Mouse (Mus musculus) forebrain, embryonic 14.5 days (tissue): ENCODE data around the gene Fnip1. TPM values are rescaled to one million over a fixed set of nuclear protein-coding genes. Genes with fewer than 3 reads are reported as not detected.

Experiments used
- ATAC-seq: fragments of 200-750 bp; cut with Nextera tagmentation; 2 replicates; pipeline ENCODE4 v1.8.0; 2017; ENCODE audit warnings: mild to moderate bottlenecking, moderate library complexity
- DNase-seq: peaks from one replicate; pipeline ENCODE4 v3.0.0-alpha.2; 2015; ENCODE audit warnings: low spot score
- H3K27ac ChIP-seq: fragments of 300-500 bp; sonication (generic); 2 replicates; pipeline ENCODE4 v1.5.1; 2014; ENCODE audit warnings: low read depth, mild to moderate bottlenecking, control low read depth, low read length, moderate library complexity
- H3K27me3 ChIP-seq: fragments of 300-500 bp; sonication (generic); replicated peaks from 2 replicates; pipeline ENCODE4 v1.6.1; 2014; ENCODE audit warnings: low read length, control low read depth, mixed read lengths; ENCODE audit not compliant: control insufficient read depth, insufficient read depth
- H3K36me3 ChIP-seq: fragments of 300-500 bp; sonication (generic); 2 replicates; pipeline ENCODE4 v1.6.1; 2014; ENCODE audit warnings: low read length, control low read depth; ENCODE audit not compliant: control insufficient read depth, insufficient read depth
- H3K4me1 ChIP-seq: fragments of 300-500 bp; sonication (generic); 2 replicates; pipeline ENCODE4 v1.6.1; 2014; ENCODE audit warnings: antibody characterized with exemption, low read length, control low read depth; ENCODE audit not compliant: control insufficient read depth, insufficient read depth
- H3K4me2 ChIP-seq: fragments of 300-500 bp; sonication (generic); 2 replicates; pipeline ENCODE4 v1.6.1; 2014; ENCODE audit warnings: mild to moderate bottlenecking, control low read depth, low read length
- H3K4me3 ChIP-seq: fragments of 300-500 bp; sonication (generic); 2 replicates; pipeline ENCODE4 v1.5.1; 2014; ENCODE audit warnings: low read depth, low read length, control low read depth
- H3K9ac ChIP-seq: fragments of 300-500 bp; sonication (generic); 2 replicates; pipeline ENCODE4 v1.6.1; 2014; ENCODE audit warnings: mild to moderate bottlenecking, low read length, control low read depth, moderate library complexity
- H3K9me3 ChIP-seq: fragments of 300-500 bp; sonication (generic); replicated peaks from 2 replicates; pipeline ENCODE4 v1.6.1; 2016; ENCODE audit warnings: low read length, control low read depth, mixed read lengths; ENCODE audit not compliant: control insufficient read depth
- WGBS: fragments of 180-500 bp; shearing (Covaris S2); extraction: QIAGEN DNeasy Blood & Tissue Kit; methylation state at CpG from one replicate; pipeline ENCODE4 v1.1.7; 2014; 5-methylcytosine and 5-hydroxymethylcytosine counted together
- polyA plus RNA-seq: library from polyadenylated mRNA; unstranded; fragments of >200 nt; fragmentation: Nextera tagmentation; extraction: Ambion mirVana; gene quantifications from 2 replicates; pipeline ENCODE4 v1.2.1, GENCODE M21; 2014

Gene Fnip1
- polyA plus RNA-seq, 1 experiment from 2014 or later = 13.0 TPM

DNA sequence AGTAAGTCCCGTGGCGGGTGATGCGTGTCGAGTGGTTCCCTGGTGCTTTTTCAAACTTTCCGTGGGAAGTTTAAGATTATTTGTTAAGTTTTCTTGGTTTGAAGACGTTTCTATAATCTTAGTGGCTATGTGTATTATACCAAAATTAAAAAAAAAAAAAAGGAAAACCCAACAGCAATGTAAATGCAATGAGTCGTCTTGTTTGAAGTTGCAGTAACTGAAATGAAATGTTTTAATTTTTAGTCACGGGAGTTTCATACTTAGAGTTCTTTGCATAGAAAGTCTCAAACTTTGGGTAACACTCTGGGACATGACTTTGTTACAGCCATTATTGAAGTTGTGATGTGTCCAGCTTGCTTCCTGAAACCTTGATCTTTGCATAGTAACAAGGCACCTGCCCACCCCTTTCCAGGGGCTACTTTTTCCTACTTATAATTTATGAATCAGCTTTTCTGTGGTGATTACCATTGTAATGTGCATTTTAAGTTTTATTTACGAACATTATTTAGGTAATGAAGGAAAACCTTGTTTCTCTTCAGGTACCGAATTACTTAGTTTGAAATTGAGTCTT lies 85.5 kb downstream of the Fnip1 start:
- no peaks in the 10 kb centered on the region for H3K36me3 ChIP-seq
- no peaks in the 10 kb centered on the region for H3K9me3 ChIP-seq
- H3K4me3 ChIP-seq = peak overlapping the region; percentile 90
- 0 out of 2 replicates have a peak overlapping the region, but pooled peaks have one; percentile 91 for H3K27ac ChIP-seq
- H3K4me1 ChIP-seq = peaks cover 14% of the 10 kb centered on the region
- H3K9ac ChIP-seq = peak overlapping the region; percentile 86
- H3K4me2 ChIP-seq = peak overlapping the region; percentile 68
- DNase-seq (no peak), ATAC-seq (no peak)
- WGBS = 16% methylated on average over 10 of the region's 10 CpGs
- H3K27me3 ChIP-seq = no peaks in the 10 kb centered on the region

DNA sequence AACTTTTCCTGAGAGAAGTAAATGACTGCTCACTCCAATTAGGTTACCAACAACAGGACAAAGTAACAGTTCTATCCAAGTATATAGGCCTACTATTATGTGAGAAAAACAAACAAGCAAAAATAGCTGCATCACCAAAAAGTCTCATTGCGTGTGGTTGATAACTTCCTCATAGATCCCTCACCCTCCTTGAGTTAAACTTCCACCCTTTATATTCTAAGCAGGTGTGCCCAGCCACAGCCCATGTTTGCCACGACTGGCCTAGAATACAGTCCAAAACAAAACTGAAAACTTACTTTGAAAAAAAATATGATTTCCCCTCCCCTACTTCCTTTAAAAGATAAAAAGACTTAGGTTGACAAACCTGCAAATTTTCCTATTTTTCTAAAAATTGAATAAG lies 90.0 kb downstream of the Fnip1 start:
- H3K27ac ChIP-seq = no peak overlapping the region
- DNase-seq (no peak), ATAC-seq (no peak)
- no peak overlapping the region for H3K4me3 ChIP-seq
- no peaks in the 10 kb centered on the region for H3K36me3 ChIP-seq
- 91% methylated on average over 2 of the region's 2 CpGs for WGBS
- peaks cover 11% of the 10 kb centered on the region for H3K4me1 ChIP-seq
- no peaks in the 10 kb centered on the region for H3K9me3 ChIP-seq
- no peaks in the 10 kb centered on the region for H3K27me3 ChIP-seq
- H3K4me2 ChIP-seq = no peak overlapping the region
- H3K9ac ChIP-seq = no peak overlapping the region

DNA sequence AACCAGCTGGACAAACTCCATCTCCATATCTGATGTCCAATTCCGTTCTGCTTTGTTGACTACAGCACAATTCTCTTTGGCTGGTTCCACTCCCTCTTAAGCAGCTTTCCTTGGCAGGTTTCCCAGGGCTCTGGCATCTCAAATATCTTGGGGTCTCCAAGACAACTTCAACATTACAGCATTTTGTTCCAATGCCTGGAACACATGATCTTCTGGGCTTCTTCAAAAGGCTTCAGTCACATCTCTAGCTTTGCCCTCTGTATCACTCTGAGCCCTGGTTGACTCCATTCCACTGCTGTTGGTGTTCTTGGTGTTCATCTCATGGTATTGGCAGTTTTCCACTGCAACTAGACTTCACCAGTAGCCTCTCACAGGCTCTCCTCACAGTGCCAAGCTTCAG lies 92.4 kb downstream of the Fnip1 start:
- Histone ChIP-seq H3K9me3 (no peaks in the 10 kb centered on the region), H3K27me3 (no peaks in the 10 kb centered on the region), H3K27ac (no peak overlapping the region), H3K4me3 (no peak overlapping the region), H3K9ac (no peak overlapping the region), H3K4me1 (no peaks in the 10 kb centered on the region), H3K36me3 (no peaks in the 10 kb centered on the region), H3K4me2 (no peak overlapping the region)
- peak; percentile 41 for DNase-seq
- 56% methylated on average over 1 of the region's 1 CpGs for WGBS
- no peak for ATAC-seq

DNA sequence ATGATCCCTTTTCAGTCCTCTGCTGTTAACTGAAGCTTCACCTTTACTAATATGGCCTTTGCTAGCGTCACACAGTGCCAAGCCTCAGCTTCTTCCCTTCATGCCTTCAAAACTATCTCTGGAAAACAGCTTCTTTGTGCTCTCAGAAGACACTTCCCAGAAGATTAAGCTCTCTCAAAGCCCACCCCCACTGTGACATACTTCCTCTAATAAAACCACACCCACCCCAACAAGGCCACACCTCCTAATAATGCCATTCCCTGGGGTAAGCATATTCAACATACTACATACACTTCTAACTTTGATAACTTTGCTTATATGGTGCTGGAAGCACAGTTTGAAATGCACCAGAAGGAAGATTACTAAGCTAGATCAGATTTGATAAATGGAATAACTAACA lies 92.9 kb downstream of the Fnip1 start:
- Histone ChIP-seq H3K9ac (no peak overlapping the region), H3K4me3 (no peak overlapping the region), H3K36me3 (no peaks in the 10 kb centered on the region), H3K27me3 (no peaks in the 10 kb centered on the region), H3K9me3 (no peaks in the 10 kb centered on the region), H3K4me1 (no peaks in the 10 kb centered on the region), H3K27ac (no peak overlapping the region), H3K4me2 (no peak overlapping the region)
- DNase-seq (no peak), ATAC-seq (no peak)
- WGBS = 74% methylated on average over 1 of the region's 1 CpGs

- H3K9me3 ChIP-seq = no peaks in the 10 kb centered on the region
- peaks cover 3% of the 10 kb centered on the region; the same call in 1 of the 2 replicates for H3K4me1 ChIP-seq
- no peak overlapping the region for H3K27ac ChIP-seq
- DNase-seq = no peak
- no peaks in the 10 kb centered on the region for H3K27me3 ChIP-seq
- 95% methylated on average over 2 of the region's 2 CpGs for WGBS
- H3K4me3 ChIP-seq = no peak overlapping the region
- no peak overlapping the region for H3K9ac ChIP-seq
- ATAC-seq = no peak
- H3K4me2 ChIP-seq = no peak overlapping the region
- H3K36me3 ChIP-seq = no peaks in the 10 kb centered on the region
These were observed 95.8 kb downstream of the Fnip1 start for GRCm38 (mm10) chr11:54533834-54534233.

GRCm38 (mm10) chr11:54534871-54535270 lies 96.9 kb downstream of the Fnip1 start:
- WGBS = 52% methylated on average over 6 of the region's 6 CpGs
- H3K4me1 ChIP-seq = peaks cover 3% of the 10 kb centered on the region
- H3K9me3 ChIP-seq = no peaks in the 10 kb centered on the region
- H3K4me2 ChIP-seq = no peak overlapping the region
- H3K4me3 ChIP-seq = no peak overlapping the region
- no peak overlapping the region for H3K9ac ChIP-seq
- ATAC-seq = no peak
- peak; percentile 68 for DNase-seq
- no peak overlapping the region for H3K27ac ChIP-seq
- no peaks in the 10 kb centered on the region for H3K36me3 ChIP-seq
- no peaks in the 10 kb centered on the region for H3K27me3 ChIP-seq

DNA sequence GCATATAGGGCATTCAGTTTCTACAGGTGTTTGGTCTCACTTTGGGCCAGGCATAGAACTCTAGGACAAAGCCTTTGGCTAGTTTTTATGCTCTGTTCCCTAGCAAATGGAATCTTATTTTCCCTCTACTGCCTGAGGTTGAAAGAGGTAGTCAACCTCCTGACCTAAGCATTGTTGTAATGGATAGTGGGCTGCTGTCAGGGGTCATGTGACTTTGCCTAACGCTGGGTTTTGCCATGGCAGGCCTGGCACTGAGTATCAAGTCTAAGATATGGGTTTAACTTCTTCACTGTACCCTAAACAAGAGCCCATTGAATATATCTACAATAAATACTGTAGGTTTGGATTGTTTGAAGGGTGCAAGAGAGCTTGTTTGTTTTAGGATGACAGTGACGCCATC lies 101.0 kb downstream of the Fnip1 start:
- no peak for ATAC-seq
- no peaks in the 10 kb centered on the region for H3K36me3 ChIP-seq
- no peak overlapping the region for H3K9ac ChIP-seq
- WGBS = 83% methylated on average over 2 of the region's 2 CpGs
- H3K27ac ChIP-seq = no peak overlapping the region
- no peaks in the 10 kb centered on the region for H3K9me3 ChIP-seq
- H3K4me1 ChIP-seq = peaks cover 3% of the 10 kb centered on the region
- H3K4me2 ChIP-seq = no peak overlapping the region
- H3K27me3 ChIP-seq = no peaks in the 10 kb centered on the region
- H3K4me3 ChIP-seq = no peak overlapping the region
- no peak for DNase-seq

- WGBS = 68% methylated on average over 2 of the region's 2 CpGs
- Histone ChIP-seq H3K27ac (no peak overlapping the region), H3K4me3 (no peak overlapping the region), H3K9me3 (no peaks in the 10 kb centered on the region), H3K4me1 (peaks cover 3% of the 10 kb centered on the region), H3K27me3 (no peaks in the 10 kb centered on the region), H3K4me2 (no peak overlapping the region), H3K36me3 (no peaks in the 10 kb centered on the region), H3K9ac (no peak overlapping the region)
- ATAC-seq (peak; percentile 55; the same call in 1 of the 2 replicates), DNase-seq (peak; percentile 50)
These were observed 101.5 kb downstream of the Fnip1 start for GRCm38 (mm10) chr11:54539486-54539885.

- Histone ChIP-seq H3K27ac (peak overlapping the region; percentile 70), H3K27me3 (no peaks in the 10 kb centered on the region), H3K4me2 (no peak overlapping the region), H3K9me3 (no peaks in the 10 kb centered on the region), H3K4me1 (peaks cover 3% of the 10 kb centered on the region), H3K9ac (no peak overlapping the region), H3K4me3 (no peak overlapping the region), H3K36me3 (no peaks in the 10 kb centered on the region)
- ATAC-seq (peak; percentile 65; the same call in 1 of the 2 replicates), DNase-seq (peak; percentile 73)
These were observed 102.3 kb downstream of the Fnip1 start for GRCm38 (mm10) chr11:54540328-54540727.
